Mouse (Mus musculus) testis, adult 2 months (tissue): ENCODE data around the gene 9530068E07Rik. TPM values are rescaled to one million over a fixed set of nuclear protein-coding genes. Genes with fewer than 3 reads are reported as not detected.

ENCODE experiments used
- H3K27ac ChIP-seq: fragments of 200-500 bp; 2 replicates; pipeline ENCODE4 v1.5.1; 2012; ENCODE audit warnings: low read depth, low read length; ENCODE audit not compliant: control insufficient read depth, insufficient read depth
- H3K27me3 ChIP-seq: fragments of 200-500 bp; 2 replicates; pipeline ENCODE4 v1.6.1; 2012; ENCODE audit warnings: mild to moderate bottlenecking, low read length, moderate library complexity; ENCODE audit not compliant: control insufficient read depth, insufficient read depth
- H3K36me3 ChIP-seq: fragments of 200-500 bp; 2 replicates; pipeline ENCODE4 v1.6.1; 2012; ENCODE audit warnings: mild to moderate bottlenecking, low read length; ENCODE audit not compliant: control insufficient read depth, insufficient read depth
- H3K4me1 ChIP-seq: fragments of 200-500 bp; 2 replicates; pipeline ENCODE4 v1.6.1; 2012; ENCODE audit warnings: low read length; ENCODE audit not compliant: control insufficient read depth, insufficient read depth
- H3K4me3 ChIP-seq: fragments of 200-500 bp; 2 replicates; pipeline ENCODE4 v1.5.1; 2012; ENCODE audit warnings: low read depth, mild to moderate bottlenecking, low read length, moderate library complexity, mixed read lengths; ENCODE audit not compliant: control insufficient read depth
- CTCF ChIP-seq: fragments of 200-500 bp; IDR thresholded peaks from 2 replicates; pipeline ENCODE4 v1.5.1; 2012; ENCODE audit warnings: low read depth, mild to moderate bottlenecking, inconsistent platforms, low read length, moderate library complexity; ENCODE audit not compliant: control insufficient read depth, insufficient read depth, insufficient replicate concordance
- POLR2A ChIP-seq: fragments of 200-500 bp; IDR thresholded peaks from 2 replicates; pipeline ENCODE4 v1.6.1; 2012; ENCODE audit warnings: low read depth, mild to moderate bottlenecking, inconsistent platforms, low read length, moderate library complexity; ENCODE audit not compliant: control insufficient read depth
- polyA plus RNA-seq: library from polyadenylated mRNA; depleted of rRNA; stranded (reverse); fragments of >200 nt; gene quantifications from 2 replicates; pipeline ENCODE4 v1.2.3, GENCODE M21; 2012; rRNA removed

Gene 9530068E07Rik
- polyA plus RNA-seq, 1 experiment: 70.2 TPM

GRCm38 (mm10) chr11:52437123-52437522, 40.9 kb downstream of the 9530068E07Rik start:
- Histone ChIP-seq H3K36me3 (no peaks in the 10 kb centered on the region), H3K4me3 (no peak overlapping the region), H3K4me1 (no peaks in the 10 kb centered on the region), H3K27ac (no peak overlapping the region), H3K27me3 (no peaks in the 10 kb centered on the region)
- TF ChIP-seq POLR2A: no peak
- TF ChIP-seq CTCF: no peak

GRCm38 (mm10) chr11:52441096-52441495, 44.9 kb downstream of the 9530068E07Rik start:
- H3K4me1 ChIP-seq: no peaks in the 10 kb centered on the region
- no peak overlapping the region for H3K27ac ChIP-seq
- no peaks in the 10 kb centered on the region for H3K36me3 ChIP-seq
- no peak overlapping the region for H3K4me3 ChIP-seq
- H3K27me3 ChIP-seq: no peaks in the 10 kb centered on the region
- TF ChIP-seq CTCF (no peak), POLR2A (no peak)

GRCm38 (mm10) chr11:52447242-52447641, 51.0 kb downstream of the 9530068E07Rik start:
- no peak for TF ChIP-seq POLR2A
- TF ChIP-seq CTCF: no peak
- Histone ChIP-seq H3K27ac (no peak overlapping the region), H3K4me3 (no peak overlapping the region), H3K36me3 (no peaks in the 10 kb centered on the region), H3K4me1 (no peaks in the 10 kb centered on the region), H3K27me3 (no peaks in the 10 kb centered on the region)

- TF ChIP-seq POLR2A (no peak), CTCF (no peak)
- H3K36me3 ChIP-seq: no peaks in the 10 kb centered on the region
- no peaks in the 10 kb centered on the region for H3K4me1 ChIP-seq
- no peaks in the 10 kb centered on the region for H3K27me3 ChIP-seq
- no peak overlapping the region for H3K27ac ChIP-seq
- no peak overlapping the region for H3K4me3 ChIP-seq
Observed at GRCm38 (mm10) chr11:52449004-52449403, 52.8 kb downstream of the 9530068E07Rik start.

GRCm38 (mm10) chr11:52458281-52458680, 62.1 kb downstream of the 9530068E07Rik start:
- no peak for TF ChIP-seq CTCF
- TF ChIP-seq POLR2A: no peak
- H3K27ac ChIP-seq: no peak overlapping the region
- no peak overlapping the region for H3K4me3 ChIP-seq

More at GRCm38 (mm10) chr11:52458281-52458680, 62.1 kb downstream of the 9530068E07Rik start:
- Histone ChIP-seq H3K27me3 (no peaks in the 10 kb centered on the region), H3K36me3 (no peaks in the 10 kb centered on the region), H3K4me1 (no peaks in the 10 kb centered on the region)

Other genes starting within 250 kb of the 9530068E07Rik start
- 0.28 TPM in 1 of 2 replicates, not detected in the other for gene Olfr1371, start 182.4 kb upstream of the 9530068E07Rik start, polyA plus RNA-seq
- gene Skp1a, start 164.4 kb upstream of the 9530068E07Rik start, polyA plus RNA-seq: 89.0 and 95.9 TPM in 2 replicates
- 8.3 and 9.0 TPM in 2 replicates for gene Tcf7, start 113.4 kb upstream of the 9530068E07Rik start, polyA plus RNA-seq
- gene Vdac1, start 35.6 kb upstream of the 9530068E07Rik start, polyA plus RNA-seq: 13.5 and 16.7 TPM in 2 replicates